Mouse (Mus musculus) kidney, postnatal 10 days (tissue): ENCODE data around the gene Cntn1.

ENCODE experiments used
- DNase-seq: peaks from one replicate; pipeline ENCODE4 v3.0.0; 2021; ENCODE audit warnings: mixed read lengths

Cntn1 gene

GRCm38 (mm10) chr15:92141972-92142371 is 91.0 kb downstream of the Cntn1 start:
- no peak for DNase-seq

- DNase-seq, result no peak
These were observed 104.0 kb downstream of the Cntn1 start for GRCm38 (mm10) chr15:92154921-92155320.

GRCm38 (mm10) chr15:92160855-92161162 is 109.8 kb downstream of the Cntn1 start:
- no peak for DNase-seq

- no peak for DNase-seq
These were observed 110.4 kb downstream of the Cntn1 start for GRCm38 (mm10) chr15:92161163-92162025.

GRCm38 (mm10) chr15:92162835-92163234 is 111.9 kb downstream of the Cntn1 start:
- no peak for DNase-seq

- no peak for DNase-seq
These were observed 113.2 kb downstream of the Cntn1 start for GRCm38 (mm10) chr15:92164127-92164526.

GRCm38 (mm10) chr15:92166266-92166665 is 115.3 kb downstream of the Cntn1 start:
- DNase-seq, result no peak

- no peak for DNase-seq
These were observed 124.8 kb downstream of the Cntn1 start for GRCm38 (mm10) chr15:92175739-92176138.

GRCm38 (mm10) chr15:92177413-92177812 is 126.4 kb downstream of the Cntn1 start:
- no peak for DNase-seq

GRCm38 (mm10) chr15:92185484-92185883 is 134.5 kb downstream of the Cntn1 start:
- no peak for DNase-seq

GRCm38 (mm10) chr15:92190000-92190399 is 139.0 kb downstream of the Cntn1 start:
- DNase-seq, result peak; percentile 65

GRCm38 (mm10) chr15:92200326-92200985 is 149.5 kb downstream of the Cntn1 start:
- no peak for DNase-seq

- DNase-seq, result no peak
These were observed 155.7 kb downstream of the Cntn1 start for GRCm38 (mm10) chr15:92206695-92207094.

- DNase-seq, result no peak
These were observed 158.8 kb downstream of the Cntn1 start for GRCm38 (mm10) chr15:92209778-92210177.

- no peak for DNase-seq
These were observed 159.7 kb downstream of the Cntn1 start for GRCm38 (mm10) chr15:92210486-92211235.

GRCm38 (mm10) chr15:92215841-92216240 is 164.9 kb downstream of the Cntn1 start:
- no peak for DNase-seq

- no peak for DNase-seq
These were observed 170.5 kb downstream of the Cntn1 start for GRCm38 (mm10) chr15:92221446-92221845.

GRCm38 (mm10) chr15:92231386-92231785 is 180.4 kb downstream of the Cntn1 start:
- peak; percentile 30 for DNase-seq

- no peak for DNase-seq
These were observed 184.9 kb downstream of the Cntn1 start for GRCm38 (mm10) chr15:92235836-92236235.

GRCm38 (mm10) chr15:92264980-92265707 is 214.2 kb downstream of the Cntn1 start:
- peak; percentile 61 for DNase-seq

- DNase-seq, result no peak
These were observed 217.4 kb downstream of the Cntn1 start for GRCm38 (mm10) chr15:92268341-92268740.

GRCm38 (mm10) chr15:92268741-92269322 is 217.9 kb downstream of the Cntn1 start:
- DNase-seq, result no peak
